Mouse (Mus musculus) liver, embryonic 11.5 days (tissue): ENCODE results near the gene Hba-a1. TPM values are rescaled to one million over a fixed set of nuclear protein-coding genes. Genes with fewer than 3 reads are reported as not detected.

Experiments used
- ATAC-seq: fragments of 200-750 bp; cut with Nextera tagmentation; replicated peaks from 2 replicates; pipeline ENCODE4 v1.8.0; 2017; ENCODE audit warnings: moderate number of reproducible peaks, mild to moderate bottlenecking, moderate TSS enrichment, moderate library complexity; ENCODE audit not compliant: low FRiP score
- DNase-seq: peaks from one replicate; pipeline ENCODE4 v3.0.0-alpha.2; 2017; ENCODE audit warnings: low spot score
- H3K27ac ChIP-seq: fragments of 300-500 bp; sonication (generic); 2 replicates; pipeline ENCODE4 v1.5.1; 2014; ENCODE audit warnings: mild to moderate bottlenecking, low read depth, low read length, control low read depth
- H3K27me3 ChIP-seq: fragments of 300-500 bp; sonication (generic); replicated peaks from 2 replicates; pipeline ENCODE4 v1.6.1; 2014; ENCODE audit warnings: low read length, mixed read lengths; ENCODE audit not compliant: control insufficient read depth, insufficient read depth
- H3K36me3 ChIP-seq: fragments of 300-500 bp; sonication (generic); 2 replicates; pipeline ENCODE4 v1.6.1; 2014; ENCODE audit warnings: mild to moderate bottlenecking, low read length, moderate library complexity, mixed read lengths; ENCODE audit not compliant: control insufficient read depth, insufficient read depth
- H3K4me1 ChIP-seq: fragments of 300-500 bp; sonication (generic); replicated peaks from 2 replicates; pipeline ENCODE4 v1.6.1; 2014; ENCODE audit warnings: low read length, mixed read lengths; ENCODE audit not compliant: control insufficient read depth, insufficient read depth
- H3K4me2 ChIP-seq: fragments of 300-500 bp; sonication (generic); 2 replicates; pipeline ENCODE4 v1.6.1; 2014; ENCODE audit warnings: mild to moderate bottlenecking, control low read depth, moderate library complexity
- H3K4me3 ChIP-seq: fragments of 300-500 bp; sonication (generic); 2 replicates; pipeline ENCODE4 v1.5.1; 2014; ENCODE audit warnings: low read depth, low read length, control low read depth
- H3K9ac ChIP-seq: fragments of 300-500 bp; sonication (generic); 2 replicates; pipeline ENCODE4 v1.6.1; 2014; ENCODE audit warnings: low read depth, low read length, control low read depth
- H3K9me3 ChIP-seq: fragments of 300-500 bp; sonication (generic); 2 replicates; pipeline ENCODE4 v1.6.1; 2016; ENCODE audit warnings: low read length, inconsistent platforms, mixed read lengths; ENCODE audit not compliant: control insufficient read depth
- WGBS: fragments of 180-500 bp; shearing (Covaris S2); extraction: QIAGEN DNeasy Blood & Tissue Kit; methylation state at CpG from one replicate; pipeline ENCODE4 v1.1.7; 2014; 5-methylcytosine and 5-hydroxymethylcytosine counted together
- polyA plus RNA-seq: library from polyadenylated mRNA; unstranded; fragments of >200 nt; fragmentation: Nextera tagmentation; extraction: Ambion mirVana; gene quantifications from 2 replicates; pipeline ENCODE4 v1.2.1, GENCODE M21; 2014

The Hba-a1 gene
- polyA plus RNA-seq, 1 experiment from 2014 or later: 12,741 TPM

- Histone ChIP-seq H3K4me1 (peaks cover 44% of the 10 kb centered on the region), H3K9ac (peak within 1 kb of the TSS; percentile 98), H3K4me3 (peak within 1 kb of the TSS; percentile 81), H3K4me2 (peak within 1 kb of the TSS; percentile 85), H3K9me3 (no peaks in the 10 kb centered on the region), H3K36me3 (no peaks in the 10 kb centered on the region), H3K27me3 (no peaks in the 10 kb centered on the region), H3K27ac (peak within 1 kb of the TSS; percentile 98)
- ATAC-seq (peak; percentile 86), DNase-seq (peak; percentile 91)
- under 1% methylated on average over 54 of the region's 54 CpGs for WGBS
These were observed 16.0 kb upstream of the Hba-a1 start, which contains the start of gene Nprl3 for GRCm38 (mm10) chr11:32267188-32267884. TSS of gene Nprl3 (minus strand) at chr11:32267707.

GRCm38 (mm10) chr11:32267964-32268363, 15.3 kb upstream of the Hba-a1 start:
- Histone ChIP-seq H3K4me2 (peak overlapping the region; percentile 85), H3K4me1 (peaks cover 39% of the 10 kb centered on the region), H3K27ac (peak overlapping the region; percentile 98), H3K27me3 (no peaks in the 10 kb centered on the region), H3K9ac (peak overlapping the region; percentile 98), H3K4me3 (peak overlapping the region; percentile 81), H3K9me3 (no peaks in the 10 kb centered on the region), H3K36me3 (no peaks in the 10 kb centered on the region)
- 20% methylated on average over 5 of the region's 5 CpGs for WGBS
- no peak for DNase-seq
- peak; percentile 8; the same call in 1 of the 2 replicates for ATAC-seq

GRCm38 (mm10) chr11:32268952-32269351, 14.4 kb upstream of the Hba-a1 start:
- Histone ChIP-seq H3K4me1 (peaks cover 32% of the 10 kb centered on the region), H3K27ac (peak overlapping the region; percentile 98), H3K9ac (peak overlapping the region; percentile 98), H3K4me2 (peak overlapping the region; percentile 85), H3K4me3 (no peak overlapping the region), H3K36me3 (no peaks in the 10 kb centered on the region), H3K9me3 (no peaks in the 10 kb centered on the region), H3K27me3 (no peaks in the 10 kb centered on the region)
- ATAC-seq (peak; percentile 90), DNase-seq (peak; percentile 51)
- 43% methylated on average over 5 of the region's 5 CpGs for WGBS

- no peaks in the 10 kb centered on the region for H3K36me3 ChIP-seq
- peaks cover 21% of the 10 kb centered on the region for H3K4me1 ChIP-seq
- no peak for ATAC-seq
- no peak overlapping the region for H3K4me2 ChIP-seq
- H3K9me3 ChIP-seq: no peaks in the 10 kb centered on the region
- 39% methylated on average over 4 of the region's 4 CpGs for WGBS
- DNase-seq: no peak
- H3K27me3 ChIP-seq: no peaks in the 10 kb centered on the region
- H3K4me3 ChIP-seq: no peak overlapping the region
- H3K27ac ChIP-seq: no peak overlapping the region
- H3K9ac ChIP-seq: no peak overlapping the region
These were observed 12.1 kb upstream of the Hba-a1 start for GRCm38 (mm10) chr11:32271178-32271577.

GRCm38 (mm10) chr11:32276347-32276746, 7.0 kb upstream of the Hba-a1 start, which contains the start of gene Hba-x:
TSS of gene Hba-x (plus strand) at chr11:32276400.
- peak; percentile 61 for ATAC-seq
- Histone ChIP-seq H3K9ac (peak within 1 kb of the TSS; percentile 39), H3K36me3 (no peaks in the 10 kb centered on the region), H3K9me3 (no peaks in the 10 kb centered on the region), H3K4me3 (no peak within 1 kb of the TSS), H3K4me1 (peaks cover 6% of the 10 kb centered on the region), H3K27me3 (peaks cover 32% of the 10 kb centered on the region), H3K4me2 (no peak within 1 kb of the TSS), H3K27ac (peak within 1 kb of the TSS; percentile 56)
- 66% methylated on average over 3 of the region's 3 CpGs for WGBS
- no peak for DNase-seq

- Histone ChIP-seq H3K27me3 (peaks cover 32% of the 10 kb centered on the region), H3K4me1 (peaks cover 13% of the 10 kb centered on the region), H3K36me3 (no peaks in the 10 kb centered on the region), H3K9me3 (no peaks in the 10 kb centered on the region), H3K4me3 (0 out of 2 replicates have a peak overlapping the region, but pooled peaks have one; percentile 6), H3K9ac (peak overlapping the region; percentile 10; the same call in 1 of the 2 replicates), H3K27ac (peak overlapping the region; percentile 40; the same call in 1 of the 2 replicates), H3K4me2 (no peak overlapping the region)
- ATAC-seq (peak; percentile 27; the same call in 1 of the 2 replicates), DNase-seq (no peak)
- WGBS: 57% methylated on average over 21 of the region's 21 CpGs
These were observed 5.4 kb upstream of the Hba-a1 start for GRCm38 (mm10) chr11:32277736-32278457.

GRCm38 (mm10) chr11:32278458-32278957, 4.8 kb upstream of the Hba-a1 start:
- Histone ChIP-seq H3K4me3 (no peak overlapping the region), H3K9ac (no peak overlapping the region), H3K27ac (peak overlapping the region; percentile 40; the same call in 1 of the 2 replicates), H3K36me3 (no peaks in the 10 kb centered on the region), H3K9me3 (no peaks in the 10 kb centered on the region), H3K4me1 (peaks cover 13% of the 10 kb centered on the region), H3K27me3 (peaks cover 32% of the 10 kb centered on the region), H3K4me2 (no peak overlapping the region; the same call in 1 of the 2 replicates)
- 70% methylated on average over 12 of the region's 12 CpGs for WGBS
- ATAC-seq (no peak), DNase-seq (no peak)

GRCm38 (mm10) chr11:32280646-32281045, 2.7 kb upstream of the Hba-a1 start:
- ATAC-seq (no peak), DNase-seq (no peak)
- H3K4me1 ChIP-seq: peaks cover 13% of the 10 kb centered on the region
- peaks cover 32% of the 10 kb centered on the region for H3K27me3 ChIP-seq
- no peaks in the 10 kb centered on the region for H3K9me3 ChIP-seq
- WGBS: 78% methylated on average over 2 of the region's 2 CpGs
- H3K4me3 ChIP-seq: no peak overlapping the region
- peak overlapping the region; percentile 65; the same call in 1 of the 2 replicates for H3K9ac ChIP-seq
- H3K36me3 ChIP-seq: no peaks in the 10 kb centered on the region
- H3K27ac ChIP-seq: peak overlapping the region; percentile 87
- peak overlapping the region; percentile 48 for H3K4me2 ChIP-seq
